Mouse (Mus musculus) heart, adult 9 months (tissue): ENCODE measurements around the gene Ace3.

ENCODE experiments used
- DNase-seq, 2 experiments: peaks; one replicate each; pipeline ENCODE4 v3.0.0; 2022; ENCODE audit warnings: low spot score in 2 of 2

Ace3 gene

GRCm38 (mm10) chr11:105994375-105994774 is at the start of gene Ace3:
TSS of gene Ace3 (plus strand) at chr11:105994675.
- no peak for DNase-seq

DNA sequence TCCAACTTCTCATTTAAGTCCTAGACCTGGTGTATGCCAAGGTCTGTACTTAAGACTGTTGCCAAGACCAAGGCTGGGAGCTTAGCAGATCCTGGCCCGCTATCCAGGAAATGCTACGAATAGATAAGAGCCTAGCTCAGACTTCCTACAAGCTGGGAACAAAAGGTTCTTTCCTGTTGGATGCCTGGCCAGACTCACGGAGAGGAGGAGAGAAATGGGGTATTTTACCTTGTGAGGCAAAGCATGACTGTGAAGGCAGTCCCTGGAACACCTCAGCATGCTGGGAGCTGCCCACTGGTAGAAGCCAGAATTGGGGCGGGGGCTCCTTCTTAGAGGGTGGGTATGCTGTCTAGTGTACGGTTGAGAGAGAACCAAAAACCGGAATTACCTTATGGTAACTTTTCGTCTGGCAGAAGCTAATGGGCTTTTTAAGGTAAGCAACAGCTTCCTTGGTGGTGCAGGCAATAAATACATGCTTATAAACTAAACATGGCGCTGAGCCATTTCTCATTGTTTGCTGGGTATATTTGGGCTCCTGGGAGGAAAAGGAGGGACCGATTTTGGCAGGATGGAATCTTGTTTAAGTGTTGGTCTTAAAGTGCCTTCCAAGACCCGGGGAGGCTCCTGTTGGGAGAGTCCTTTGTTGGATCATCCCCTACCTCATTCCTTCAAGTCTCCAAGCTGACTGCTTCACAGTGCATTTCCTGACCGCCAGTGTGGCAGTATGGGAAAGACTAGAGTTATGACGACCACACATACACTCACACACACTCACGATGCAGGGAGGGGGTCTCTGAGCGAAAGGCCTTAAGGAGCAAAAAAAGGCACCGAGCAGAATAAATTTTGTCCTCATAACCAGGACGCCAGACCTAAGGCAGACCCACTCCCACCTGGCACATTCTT is 49.5 kb upstream of the Ace3 start:
- peak; percentile 77 to 89 for DNase-seq

GRCm38 (mm10) chr11:105946694-105947154 is 47.8 kb upstream of the Ace3 start:
- DNase-seq = no peak

GRCm38 (mm10) chr11:105948255-105948654 is 46.2 kb upstream of the Ace3 start:
- no peak for DNase-seq

DNA sequence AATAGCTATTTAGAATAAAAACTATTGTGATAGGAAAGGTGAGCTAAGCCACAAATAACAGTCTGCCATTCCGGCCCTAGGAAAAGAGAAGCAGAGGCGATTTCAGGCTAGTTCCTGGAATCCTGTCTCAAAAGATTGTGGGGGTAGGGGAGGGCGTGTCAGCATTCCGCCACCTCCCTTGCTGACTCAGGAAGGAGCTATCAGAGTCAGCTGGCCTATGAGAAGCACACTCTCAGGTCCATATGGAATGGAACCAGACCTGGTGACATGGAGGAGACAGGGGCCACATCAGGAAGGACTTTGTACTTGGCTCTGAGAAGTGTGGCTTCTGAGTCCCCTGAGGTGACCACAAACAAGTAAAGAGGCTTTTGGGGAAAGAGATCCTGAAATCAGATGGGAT is 44.0 kb upstream of the Ace3 start:
- no peak for DNase-seq

- DNase-seq = no peak
Measured at GRCm38 (mm10) chr11:105951601-105952044, 42.9 kb upstream of the Ace3 start.

GRCm38 (mm10) chr11:105952111-105952510 is 42.4 kb upstream of the Ace3 start:
- DNase-seq = no peak

GRCm38 (mm10) chr11:105952911-105953386 is 41.5 kb upstream of the Ace3 start, which contains the start of gene Cyb561:
TSS of gene Cyb561 (minus strand) at chr11:105953336.
- no peak for DNase-seq

GRCm38 (mm10) chr11:105953402-105953801 is 41.1 kb upstream of the Ace3 start:
- DNase-seq = peak; percentile 73 to 74

- no peak for DNase-seq
Measured at GRCm38 (mm10) chr11:105955815-105956430, 38.6 kb upstream of the Ace3 start.

DNA sequence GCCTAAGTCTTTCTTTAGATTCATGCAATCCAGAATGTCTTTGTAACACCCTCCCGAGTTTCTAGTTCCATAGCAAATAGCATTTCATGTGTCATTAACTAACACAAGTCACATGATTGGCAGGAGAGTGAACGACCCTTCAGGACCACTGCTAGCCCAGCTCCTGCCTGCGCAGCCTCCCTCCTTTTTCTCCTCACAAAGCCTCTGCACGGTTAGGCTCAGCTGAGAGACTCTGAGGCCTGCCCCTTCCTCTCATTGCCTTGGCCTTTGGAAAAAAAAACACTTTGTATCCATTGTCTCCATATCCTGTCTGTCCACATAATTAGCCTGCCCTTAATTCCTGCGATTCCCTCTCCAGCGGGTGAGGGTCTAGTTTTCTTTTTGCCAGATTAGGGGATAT is 37.0 kb upstream of the Ace3 start:
- DNase-seq = no peak

DNA sequence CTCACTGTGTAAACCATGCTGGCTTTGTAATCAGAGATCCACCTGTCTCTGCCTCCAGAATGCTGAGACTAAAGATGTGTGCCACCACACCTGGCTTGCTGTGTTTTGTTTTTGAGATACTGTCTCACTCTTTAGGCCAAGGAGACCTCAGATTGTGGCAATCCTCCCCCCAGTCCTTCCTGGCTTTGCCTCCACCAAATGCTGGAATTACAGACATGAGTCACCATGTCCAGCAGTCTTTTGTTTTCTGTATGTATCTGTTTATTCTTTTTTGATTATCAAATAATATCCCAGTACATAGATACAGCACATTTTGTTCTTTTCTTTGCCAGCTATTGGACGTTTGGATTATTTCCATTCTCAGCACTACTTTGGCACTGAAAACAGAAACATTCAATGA is 35.9 kb upstream of the Ace3 start:
- DNase-seq = no peak

- DNase-seq = peak in 1 of 2 experiments; percentile 46
Measured at GRCm38 (mm10) chr11:105959355-105959754, 35.1 kb upstream of the Ace3 start.

GRCm38 (mm10) chr11:105964691-105965090 is 29.8 kb upstream of the Ace3 start:
- DNase-seq = no peak

DNA sequence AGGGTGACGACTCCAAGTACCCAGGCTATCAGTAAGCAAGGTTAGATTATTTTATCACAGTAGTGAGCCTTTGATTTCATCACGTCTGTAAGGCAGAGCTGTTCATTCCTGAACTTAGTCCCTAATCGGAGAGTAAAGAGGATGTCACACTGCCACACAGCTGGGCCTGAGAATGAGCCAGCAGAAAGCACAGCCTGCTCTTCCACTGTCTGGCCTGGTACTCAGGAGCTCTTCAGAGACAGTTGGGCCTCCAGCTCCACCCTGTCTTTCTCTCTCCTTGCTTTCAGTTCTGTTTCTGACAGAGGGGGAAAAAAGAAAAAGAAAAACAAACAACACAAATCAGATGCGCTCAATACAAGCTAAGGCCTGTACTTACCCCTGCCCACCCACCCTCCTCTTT is 28.2 kb upstream of the Ace3 start:
- DNase-seq = no peak

DNA sequence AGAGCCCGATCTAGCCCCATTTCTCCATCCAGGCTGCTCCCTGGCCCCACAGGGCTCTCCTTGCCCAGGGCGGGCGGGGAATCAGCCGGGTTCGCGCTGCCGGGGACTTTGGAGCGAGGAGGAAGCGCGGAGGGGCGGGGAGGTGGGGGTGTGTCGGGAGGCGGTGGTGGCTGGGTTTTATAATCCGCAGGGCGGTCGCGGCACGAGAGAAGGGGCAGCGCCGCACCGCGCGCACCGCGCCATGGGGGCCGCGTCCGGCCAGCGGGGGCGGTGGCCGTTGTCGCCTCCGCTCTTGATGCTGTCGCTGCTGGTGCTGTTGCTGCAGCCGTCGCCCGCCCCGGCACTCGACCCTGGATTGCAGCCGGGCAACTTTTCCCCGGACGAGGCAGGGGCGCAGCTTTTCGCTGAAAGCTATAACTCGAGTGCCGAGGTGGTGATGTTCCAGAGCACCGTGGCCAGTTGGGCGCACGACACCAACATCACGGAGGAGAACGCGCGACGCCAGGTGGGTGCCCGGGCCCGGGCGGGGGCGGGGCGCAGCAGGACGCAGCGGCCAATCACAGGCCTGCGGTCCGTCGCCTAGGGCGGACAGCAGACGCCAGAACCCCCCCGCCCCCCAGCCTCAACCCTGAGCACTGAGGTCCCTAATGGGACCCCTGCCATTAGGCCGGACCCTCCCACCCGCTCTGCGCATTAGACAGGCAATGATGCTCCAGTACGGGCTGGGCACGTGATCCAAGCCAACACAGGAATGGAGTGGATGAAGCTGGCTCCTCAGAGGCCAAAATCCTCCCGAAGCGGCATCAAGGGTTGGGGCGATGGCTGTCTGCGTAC is 26.5 kb upstream of the Ace3 start, which contains the start of gene Ace:
Gene Ace, plus strand, starts transcription at position 205 of the 834 bp plus-strand sequence.
- peak; percentile 39 to 41 for DNase-seq

GRCm38 (mm10) chr11:105968948-105969347 is 25.5 kb upstream of the Ace3 start:
- peak; percentile 26 to 32 for DNase-seq

GRCm38 (mm10) chr11:105969516-105969915 is 25.0 kb upstream of the Ace3 start:
- peak; percentile 70 to 72 for DNase-seq

GRCm38 (mm10) chr11:105974593-105974992 is 19.9 kb upstream of the Ace3 start:
- no peak for DNase-seq

DNA sequence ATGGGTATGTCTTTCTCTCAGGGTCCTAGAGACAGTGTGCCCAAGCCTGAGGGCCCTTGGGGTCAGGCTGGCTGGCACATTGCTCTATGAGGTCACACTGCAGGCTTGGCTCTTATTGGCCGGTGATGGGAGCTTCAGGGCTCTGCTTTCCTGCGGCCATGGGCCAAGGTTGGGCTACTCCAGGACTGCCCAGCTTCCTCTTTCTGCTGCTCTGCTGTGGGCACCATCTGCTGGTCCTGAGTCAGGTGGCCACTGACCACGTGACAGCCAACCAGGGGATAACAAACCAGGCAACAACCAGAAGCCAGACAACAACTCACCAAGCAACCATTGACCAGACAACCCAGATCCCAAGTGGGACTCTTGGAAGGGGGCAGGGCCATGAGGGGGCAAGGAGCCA is 19.4 kb upstream of the Ace3 start:
- no peak for DNase-seq

DNA sequence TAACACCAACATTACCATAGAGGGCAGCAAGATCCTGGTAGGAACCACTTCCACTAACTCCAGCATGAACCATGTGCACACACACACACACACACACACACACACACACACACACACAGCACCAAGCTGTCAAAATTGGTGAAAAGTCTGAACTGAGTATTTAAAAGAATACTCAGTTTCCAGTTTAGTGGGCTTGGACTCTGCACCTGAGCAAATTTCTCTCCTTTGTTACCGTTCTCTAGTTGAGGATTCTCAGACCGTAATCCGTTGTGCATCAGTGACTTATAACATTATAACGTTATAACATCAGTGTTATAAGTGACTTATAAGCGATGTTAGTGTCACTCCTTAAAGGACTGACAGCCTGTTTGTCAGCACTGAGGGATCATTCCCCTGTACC is 18.8 kb upstream of the Ace3 start:
- DNase-seq = no peak

- no peak for DNase-seq
Measured at GRCm38 (mm10) chr11:105978232-105978631, 16.2 kb upstream of the Ace3 start.
